ENCODE assay signal across 10 mouse cellular contexts in the genomic region with DNA sequence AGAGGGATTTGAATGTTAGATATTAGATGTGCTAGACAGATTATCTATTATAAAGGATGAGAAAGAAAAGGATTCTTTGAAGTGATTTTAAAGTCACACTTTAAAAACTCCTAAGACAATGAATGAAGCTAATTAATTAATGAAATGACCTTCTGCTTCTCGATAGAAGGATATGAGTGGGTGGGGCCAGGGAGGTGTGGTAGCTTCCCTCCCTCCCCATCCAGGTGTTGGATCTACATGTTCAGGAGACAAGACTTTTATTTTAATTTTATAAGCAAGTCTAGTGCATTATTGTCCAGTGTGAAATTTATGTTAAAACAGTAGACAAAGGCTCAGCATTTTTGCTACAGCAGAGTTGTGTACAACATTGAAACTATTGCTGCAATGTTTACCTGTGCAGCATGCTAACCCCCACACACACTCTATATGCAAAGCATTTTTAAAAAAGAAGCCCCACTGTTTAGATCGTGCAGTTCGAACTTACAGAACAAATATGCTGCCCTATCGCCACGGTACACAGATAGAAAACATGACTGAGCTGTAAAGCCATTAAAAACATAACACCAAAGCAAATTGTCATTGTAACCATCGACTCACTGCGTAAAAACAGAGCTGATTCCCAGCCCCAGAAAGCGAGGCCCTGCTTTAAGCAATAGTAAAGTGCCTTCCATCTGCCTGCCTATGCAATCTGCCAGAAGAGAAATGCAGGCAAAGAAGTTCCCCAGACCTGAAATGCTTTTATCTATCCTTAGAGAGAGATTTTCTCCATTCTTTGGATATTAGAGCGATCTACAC.
DNase-seq lines count a peak whose midpoint lies in the region; ATAC-seq and TF ChIP-seq lines count a peak whose summit lies in the region.
"Had no signal": no experiment of that assay in that cellular context is flagged by ENCODE, and none has a peak within 500 bp of the region (broad histone marks: within the 10 kb centered on the region; RNA-seq: fewer than 3 reads in every experiment).

No protein-coding gene starts in this region.

- H3K27ac ChIP-seq in heart, embryonic 10.5 days: no peak overlapping the region
- H3K27ac ChIP-seq in forebrain, embryonic 12.5 days: peak overlapping the region; percentile 98
- no peak overlapping the region for H3K27ac ChIP-seq in limb, embryonic 13.5 days
- no peak overlapping the region for H3K27ac ChIP-seq in gastrocnemius, adult 2 months

- H3K9me3 ChIP-seq in heart, embryonic 10.5 days: no peaks in the 10 kb centered on the region
- no peaks in the 10 kb centered on the region for H3K9me3 ChIP-seq in E14TG2a.4 (ENCODE audit: low read length)
- H3K9me3 ChIP-seq in forebrain, embryonic 12.5 days: no peaks in the 10 kb centered on the region
- no peaks in the 10 kb centered on the region for H3K9me3 ChIP-seq in limb, embryonic 13.5 days

- TF ChIP-seq CTCF in E14TG2a.4 (conservative IDR thresholded peaks at IDR 0.05; ENCODE audit: low read length): no peak
- no peak for TF ChIP-seq CTCF in gastrocnemius, adult 2 months (IDR thresholded peaks at IDR 0.05)

- H3K36me3 ChIP-seq in heart, embryonic 10.5 days: no peaks in the 10 kb centered on the region
- no peaks in the 10 kb centered on the region for H3K36me3 ChIP-seq in E14TG2a.4 (ENCODE audit: insufficient read depth, low read length)
- H3K36me3 ChIP-seq in forebrain, embryonic 12.5 days (replicated peaks): peaks cover 41% of the 10 kb centered on the region
- H3K36me3 ChIP-seq in limb, embryonic 13.5 days: no peaks in the 10 kb centered on the region

- intact Hi-C loops in gastrocnemius, adult 2 months (cut with DNase I): no loop called here

- peak overlapping the region; percentile 47 for H3K4me3 ChIP-seq in heart, embryonic 10.5 days
- H3K4me3 ChIP-seq in E14TG2a.4 (replicated peaks; ENCODE audit: low read length): peak overlapping the region; percentile 45
- peak overlapping the region; percentile 50 for H3K4me3 ChIP-seq in forebrain, embryonic 12.5 days (replicated peaks)
- H3K4me3 ChIP-seq in limb, embryonic 13.5 days: no peak overlapping the region
- H3K4me3 ChIP-seq in gastrocnemius, adult 2 months: no peak overlapping the region
- H3K4me3 ChIP-seq: myocyte had no signal

- no peak for ATAC-seq in forebrain, embryonic 12.5 days (ENCODE audit: low FRiP score)
- no peak for ATAC-seq in limb, embryonic 13.5 days (ENCODE audit: low FRiP score, low read depth)

- H3K9ac ChIP-seq in forebrain, embryonic 12.5 days: peak overlapping the region; percentile 95
- no peak overlapping the region for H3K9ac ChIP-seq in limb, embryonic 13.5 days

- peaks cover 92% of the 10 kb centered on the region for H3K27me3 ChIP-seq in heart, embryonic 10.5 days (ENCODE audit: insufficient read depth, poor library complexity, severe bottlenecking)
- H3K27me3 ChIP-seq in E14TG2a.4 (ENCODE audit: insufficient read depth, low read length): peaks cover 64% of the 10 kb centered on the region
- no peaks in the 10 kb centered on the region for H3K27me3 ChIP-seq in forebrain, embryonic 12.5 days
- peaks cover 80% of the 10 kb centered on the region for H3K27me3 ChIP-seq in limb, embryonic 13.5 days

- peaks cover 13% of the 10 kb centered on the region for H3K4me1 ChIP-seq in heart, embryonic 10.5 days
- H3K4me1 ChIP-seq in E14TG2a.4 (replicated peaks; ENCODE audit: low read depth, low read length): peaks cover 58% of the 10 kb centered on the region
- peaks cover 4% of the 10 kb centered on the region; the same call in 1 of the 2 replicates for H3K4me1 ChIP-seq in forebrain, embryonic 12.5 days
- H3K4me1 ChIP-seq in limb, embryonic 13.5 days: peaks cover 17% of the 10 kb centered on the region

- no peak for DNase-seq in heart, embryonic 10.5 days (ENCODE audit: low spot score)
- no peak for DNase-seq in heart, adult 18-20 months
- DNase-seq in right cerebral cortex, postnatal 25 days: no peak
- no peak for DNase-seq in gastrocnemius, adult 2 months
- DNase-seq in urinary bladder, postnatal 25 days (ENCODE audit: low spot score): no peak
- DNase-seq: adrenal gland, postnatal 10 days had no signal

- H3K4me2 ChIP-seq in forebrain, embryonic 12.5 days: peak overlapping the region; percentile 77
- 0 out of 2 replicates have a peak overlapping the region, but pooled peaks have one; percentile 7 for H3K4me2 ChIP-seq in limb, embryonic 13.5 days (replicated peaks)

- WGBS in heart, embryonic 10.5 days: 9% methylated on average over 9 of the region's 9 CpGs
- WGBS in forebrain, embryonic 12.5 days: 2% methylated on average over 9 of the region's 9 CpGs
- 3% methylated on average over 9 of the region's 9 CpGs for WGBS in limb, embryonic 13.5 days

Comparison
In these comparisons a context has a peak if more than half of its experiments do, and no peak if none do; other contexts are left out.
1. H3K4me3 ChIP-seq: peak in heart, embryonic 10.5 days (single experiment), E14TG2a.4 (single experiment) and forebrain, embryonic 12.5 days (single experiment); none in limb, embryonic 13.5 days (single experiment) and gastrocnemius, adult 2 months (single experiment).